Mouse (Mus musculus) CH12.LX (cell line): ENCODE measurements around the gene Kcnc2. TPM values are rescaled to one million over a fixed set of nuclear protein-coding genes. Genes with fewer than 3 reads are reported as not detected.

Experiments
- DNase-seq: peaks from one replicate; pipeline ENCODE4 v3.0.0-alpha.2; 2013; ENCODE audit errors: extremely low read depth
- H3K27ac ChIP-seq: 2 replicates; pipeline ENCODE4 v1.5.1; 2012; ENCODE audit warnings: low read depth, mild to moderate bottlenecking, control low read depth, moderate library complexity; ENCODE audit not compliant: insufficient read depth
- H3K27me3 ChIP-seq: replicated peaks from 2 replicates; pipeline ENCODE3; 2012; ENCODE audit warnings: inconsistent platforms
- H3K36me3 ChIP-seq, 2 experiments: replicated peaks in 1 of 2; 2 replicates each; pipeline versions ENCODE3 to v1.6.1; 2012; ENCODE audit warnings: inconsistent platforms in 1 of 2, low read length in 1 of 2, mild to moderate bottlenecking in 1 of 2, mixed read lengths in 1 of 2, moderate library complexity in 1 of 2; ENCODE audit not compliant: control insufficient read depth in 1 of 2, insufficient read depth in 1 of 2
- H3K4me1 ChIP-seq, 2 experiments: 2 replicates each; pipeline ENCODE4 v1.6.1; 2012; ENCODE audit warnings: inconsistent platforms in 1 of 2, moderate library complexity in 1 of 2; ENCODE audit not compliant: insufficient read depth in 2 of 2, control insufficient read depth in 1 of 2
- H3K4me2 ChIP-seq: 2 replicates; pipeline ENCODE4 v1.6.1; 2012; ENCODE audit warnings: low read depth, mild to moderate bottlenecking, control low read depth; ENCODE audit not compliant: poor library complexity, insufficient read depth, severe bottlenecking
- H3K4me3 ChIP-seq, 3 experiments: fragments of 150-350 bp in 1 of 3; sonication (generic) in 1 of 3; replicated peaks in 1 of 3; 2 replicates each; pipeline versions ENCODE3 to v1.5.1; 2011 to 2012; ENCODE audit warnings: low read depth in 2 of 3, low read length in 2 of 3, mild to moderate bottlenecking in 2 of 3, moderate library complexity in 2 of 3, control low read depth in 1 of 3, improper control_type of control experiment in 1 of 3, inconsistent platforms in 1 of 3, mixed read lengths in 1 of 3; ENCODE audit not compliant: poor library complexity in 1 of 3
- H3K79me2 ChIP-seq: replicated peaks from 2 replicates; pipeline ENCODE4 v1.6.1; 2012; ENCODE audit warnings: mild to moderate bottlenecking, moderate library complexity; ENCODE audit not compliant: control insufficient read depth, poor library complexity, insufficient read depth, severe bottlenecking; ENCODE audit errors: extremely low read depth
- H3K9ac ChIP-seq: 2 replicates; pipeline ENCODE4 v1.6.1; 2012; ENCODE audit warnings: low read depth, mild to moderate bottlenecking, control low read depth, moderate library complexity; ENCODE audit not compliant: insufficient read depth
- H3K9me3 ChIP-seq: replicated peaks from 2 replicates; pipeline ENCODE3; 2012; ENCODE audit warnings: low read length, inconsistent platforms, mixed read lengths
- BHLHE40 ChIP-seq: IDR thresholded peaks from 2 replicates; pipeline ENCODE4 v1.6.1; 2011; ENCODE audit warnings: mild to moderate bottlenecking, low read depth, low read length, improper control_type of control experiment
- CHD1 ChIP-seq: IDR thresholded peaks from 2 replicates; pipeline ENCODE4 v1.6.1; 2012; ENCODE audit warnings: low read depth, low read length, improper control_type of control experiment, inconsistent platforms
- CTCF ChIP-seq, 2 experiments: IDR thresholded peaks in 1 of 2; conservative IDR thresholded peaks in 1 of 2; 2 replicates each; pipeline ENCODE4 v1.5.1; 2011 to 2012; ENCODE audit warnings: low read depth in 2 of 2, low read length in 2 of 2, improper control_type of control experiment in 1 of 2, inconsistent platforms in 1 of 2, mild to moderate bottlenecking in 1 of 2, moderate library complexity in 1 of 2
- E2F4 ChIP-seq: IDR thresholded peaks from 2 replicates; pipeline ENCODE4 v1.6.1; 2011; ENCODE audit warnings: low read depth, low read length, improper control_type of control experiment; ENCODE audit not compliant: insufficient replicate concordance
- ETS1 ChIP-seq: conservative IDR thresholded peaks from 2 replicates; pipeline ENCODE4 v1.6.1; 2012; ENCODE audit warnings: low read depth, mild to moderate bottlenecking, inconsistent platforms, low read length, improper control_type of control experiment, moderate library complexity
- GABPA ChIP-seq: IDR thresholded peaks from 2 replicates; pipeline ENCODE4 v1.6.1; 2012; ENCODE audit warnings: low read depth, low read length, improper control_type of control experiment, inconsistent platforms; ENCODE audit not compliant: insufficient replicate concordance
- HCFC1 ChIP-seq: IDR thresholded peaks from 2 replicates; pipeline ENCODE4 v1.6.1; 2012; ENCODE audit warnings: low read depth, mild to moderate bottlenecking, inconsistent platforms, low read length, improper control_type of control experiment
- MAFK ChIP-seq: IDR thresholded peaks from 2 replicates; pipeline ENCODE4 v1.6.1; 2011; ENCODE audit warnings: low read length, improper control_type of control experiment; ENCODE audit not compliant: insufficient replicate concordance
- MXI1 ChIP-seq: IDR thresholded peaks from 2 replicates; pipeline ENCODE4 v1.6.1; 2011; ENCODE audit warnings: mild to moderate bottlenecking, low read depth, low read length, improper control_type of control experiment
- MYC ChIP-seq: IDR thresholded peaks from 2 replicates; pipeline ENCODE4 v1.6.1; 2011; ENCODE audit warnings: low read depth, mild to moderate bottlenecking, improper control_type of control experiment, low read length
- PAX5 ChIP-seq: IDR thresholded peaks from 2 replicates; pipeline ENCODE4 v1.6.1; 2012; ENCODE audit warnings: low read length, inconsistent platforms, mixed read lengths
- POLR2A ChIP-seq: IDR thresholded peaks from 2 replicates; pipeline ENCODE4 v1.6.1; 2011; ENCODE audit warnings: low read depth, mild to moderate bottlenecking, improper control_type of control experiment, low read length
- POLR2AphosphoS2 ChIP-seq: IDR thresholded peaks from 2 replicates; pipeline ENCODE4 v1.6.1; 2011; ENCODE audit warnings: low read depth, low read length, improper control_type of control experiment
- TBP ChIP-seq: conservative IDR thresholded peaks from 2 replicates; pipeline ENCODE4 v1.6.1; 2011; ENCODE audit warnings: low read depth, low read length, improper control_type of control experiment
- UBTF ChIP-seq: IDR thresholded peaks from 2 replicates; pipeline ENCODE4 v1.6.1; 2012; ENCODE audit warnings: low read depth, mild to moderate bottlenecking, inconsistent platforms, low read length, improper control_type of control experiment, moderate library complexity
- USF1 ChIP-seq: IDR thresholded peaks from 2 replicates; pipeline ENCODE4 v1.6.1; 2014; ENCODE audit warnings: low read depth, mild to moderate bottlenecking, inconsistent platforms, low read length, improper control_type of control experiment
- ZMIZ1 ChIP-seq: IDR thresholded peaks from 2 replicates; pipeline ENCODE4 v1.6.1; 2012; ENCODE audit warnings: low read depth, mild to moderate bottlenecking, inconsistent platforms, low read length, improper control_type of control experiment
- ZNF384 ChIP-seq: IDR thresholded peaks from 2 replicates; pipeline ENCODE4 v1.6.1; 2012; ENCODE audit warnings: low read depth, low read length, improper control_type of control experiment, inconsistent platforms
- dilution Hi-C: fragments of 300-500 bp; cut with MboI; formaldehyde crosslinking; loops from 2 replicates; pipeline ENCODE4 v1.14.3; 2020; ENCODE audit warnings: low sequenced_read_pairs; ENCODE audit not compliant: extremely low pct_unique_long_range_greater_than_20kb, extremely low pct_ligation_motif_present
- in situ Hi-C: fragments of 300-500 bp; cut with MboI; formaldehyde crosslinking; loops from 3 replicates; pipeline ENCODE4 v1.14.3; 2019; ENCODE audit warnings: low sequenced_read_pairs, low pct_ligation_motif_present, low pct_unique_long_range_greater_than_20kb, mixed read lengths
- polyA plus RNA-seq: library from polyadenylated mRNA; unstranded; fragments of >175 nt; gene quantifications from 2 replicates; pipeline ENCODE4 v1.2.1, GENCODE M21; 2012; ENCODE audit warnings: low read depth; ENCODE audit not compliant: insufficient read length
- total RNA-seq, 2 experiments: library from RNA; depleted of rRNA; stranded (reverse); fragments of 300-350 nt in 1 of 2; fragments of >200 nt in 1 of 2; gene quantifications; 2 replicates each; pipeline ENCODE4 v1.2.3; 2012 to 2014

The Kcnc2 gene
- total and polyA plus RNA-seq, 3 experiments: not detected

DNA sequence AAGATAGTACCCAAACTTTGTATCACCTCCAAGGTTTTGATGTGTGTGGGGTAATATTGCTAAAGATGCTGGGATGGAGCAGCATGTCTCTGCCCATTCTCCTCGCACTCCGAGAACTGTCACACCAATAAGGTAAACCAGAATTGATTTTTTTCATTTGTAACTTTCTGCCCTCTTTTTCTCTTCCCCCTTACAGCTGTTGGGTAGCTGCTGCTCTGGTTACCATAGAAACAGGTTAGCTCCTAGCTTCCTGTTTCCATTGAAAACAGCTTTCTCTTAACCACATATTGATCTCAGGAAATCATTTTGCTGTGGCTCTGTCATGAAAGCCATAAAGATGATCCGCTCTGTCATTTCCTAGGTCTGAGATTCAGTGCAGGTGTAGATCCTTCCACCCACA is 7.1 kb downstream of the Kcnc2 start:
- H3K36me3 ChIP-seq: no peaks in the 10 kb centered on the region
- in situ Hi-C loops: no loop called here
- peak; percentile 26 for DNase-seq
- H3K9ac ChIP-seq: no peak overlapping the region
- no peaks in the 10 kb centered on the region for H3K9me3 ChIP-seq
- no peaks in the 10 kb centered on the region for H3K79me2 ChIP-seq
- no peak for TF ChIP-seq BHLHE40
- TF ChIP-seq PAX5: no peak
- TF ChIP-seq CTCF (conservative IDR thresholded peaks at IDR 0.05 in 1 of 2, IDR thresholded peaks at IDR 0.05 in 1 of 2; ENCODE audit: low read depth in 2 of 2, low read length in 2 of 2): no peak
- no peak for TF ChIP-seq ZMIZ1
- TF ChIP-seq MYC: no peak
- no peaks in the 10 kb centered on the region for H3K27me3 ChIP-seq
- H3K27ac ChIP-seq: no peak overlapping the region
- H3K4me3 ChIP-seq: no peak overlapping the region
- dilution Hi-C loops: no loop called here
- peaks cover 0 to 10% of the 10 kb centered on the region in 2 experiments; a peak in 2 of 4 replicates for H3K4me1 ChIP-seq
- H3K4me2 ChIP-seq: no peak overlapping the region

DNA sequence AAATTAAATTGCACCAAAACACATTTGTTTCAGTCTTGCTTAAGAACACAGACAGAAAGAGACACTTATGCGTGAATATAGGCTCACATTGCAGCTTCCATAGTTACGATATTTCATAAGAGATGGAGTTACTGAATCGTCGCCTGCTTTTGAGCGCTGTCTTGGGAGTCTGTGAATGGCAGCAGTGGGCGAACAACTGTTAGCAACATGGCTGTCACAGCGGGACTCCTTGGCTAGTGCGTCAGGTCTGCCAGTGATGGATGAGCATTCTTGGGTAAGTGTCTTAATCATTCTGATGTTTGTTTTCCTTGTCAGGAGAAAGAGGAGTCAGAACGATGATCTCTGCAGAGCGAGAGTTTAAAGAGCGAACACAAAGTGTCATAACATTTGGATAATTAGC is 44.2 kb downstream of the Kcnc2 start:
- no peak for DNase-seq
- Histone ChIP-seq H3K27ac (no peak overlapping the region), H3K4me1 (no peaks in the 10 kb centered on the region), H3K4me2 (no peak overlapping the region), H3K36me3 (no peaks in the 10 kb centered on the region), H3K79me2 (no peaks in the 10 kb centered on the region; the same call in 1 of the 2 replicates), H3K9ac (no peak overlapping the region), H3K9me3 (no peaks in the 10 kb centered on the region), H3K27me3 (no peaks in the 10 kb centered on the region), H3K4me3 (no peak overlapping the region)
- in situ Hi-C loops: no loop called here
- dilution Hi-C loops: no loop called here
- TF ChIP-seq CHD1 (no peak), HCFC1 (no peak), MXI1 (no peak), ETS1 (no peak), TBP (no peak), GABPA (no peak), E2F4 (no peak), POLR2AphosphoS2 (no peak), MAFK (no peak), MYC (no peak), PAX5 (no peak), USF1 (no peak), UBTF (no peak), ZNF384 (no peak), POLR2A (no peak)
